Mouse (Mus musculus) lung, embryonic 14.5 days (tissue): Measurements from ENCODE around the gene Fam187b. TPM values are rescaled to one million over a fixed set of nuclear protein-coding genes. Genes with fewer than 3 reads are reported as not detected.
A peak's percentile ranks its signal among the peaks of the same experiment; 100 is the strongest.

Experiments
- ATAC-seq: fragments of 200-750 bp; cut with Nextera tagmentation; 2 replicates; pipeline ENCODE4 v1.8.0; 2017; ENCODE audit warnings: mild to moderate bottlenecking, moderate TSS enrichment, moderate library complexity; ENCODE audit not compliant: insufficient read depth
- DNase-seq: peaks from one replicate; pipeline ENCODE4 v3.0.0-alpha.2; 2015
- H3K27ac ChIP-seq: fragments of 300-500 bp; sonication (generic); 2 replicates; pipeline ENCODE4 v1.5.1; 2014; ENCODE audit warnings: low read depth, mild to moderate bottlenecking, moderate library complexity
- H3K27me3 ChIP-seq: fragments of 300-500 bp; sonication (generic); 2 replicates; pipeline ENCODE4 v1.6.1; 2014; ENCODE audit warnings: low read length, control low read depth; ENCODE audit not compliant: insufficient read depth
- H3K36me3 ChIP-seq: fragments of 300-500 bp; sonication (generic); 2 replicates; pipeline ENCODE4 v1.6.1; 2014; ENCODE audit warnings: control low read depth; ENCODE audit not compliant: insufficient read depth
- H3K4me1 ChIP-seq: fragments of 300-500 bp; sonication (generic); 2 replicates; pipeline ENCODE4 v1.6.1; 2014; ENCODE audit warnings: antibody characterized with exemption, control low read depth; ENCODE audit not compliant: insufficient read depth
- H3K4me2 ChIP-seq: fragments of 300-500 bp; sonication (generic); 2 replicates; pipeline ENCODE4 v1.6.1; 2014; ENCODE audit warnings: mild to moderate bottlenecking
- H3K4me3 ChIP-seq: fragments of 300-500 bp; sonication (generic); 2 replicates; pipeline ENCODE4 v1.5.1; 2014; ENCODE audit warnings: low read depth, low read length
- H3K9ac ChIP-seq: fragments of 300-500 bp; sonication (generic); 2 replicates; pipeline ENCODE4 v1.6.1; 2014
- H3K9me3 ChIP-seq: fragments of 300-500 bp; sonication (generic); 2 replicates; pipeline ENCODE4 v1.6.1; 2016; ENCODE audit warnings: low read depth, low read length, control low read depth
- CTCF ChIP-seq: IDR thresholded peaks from 2 replicates; pipeline ENCODE4 v1.5.1; 2016; ENCODE audit warnings: antibody characterized with exemption, low read depth
- WGBS: fragments of 180-500 bp; shearing (Covaris S2); extraction: QIAGEN DNeasy Blood & Tissue Kit; methylation state at CpG from one replicate; pipeline ENCODE4 v1.1.7; 2014; 5-methylcytosine and 5-hydroxymethylcytosine counted together
- polyA plus RNA-seq: library from polyadenylated mRNA; unstranded; fragments of >200 nt; fragmentation: Nextera tagmentation; extraction: Ambion mirVana; gene quantifications from 2 replicates; pipeline ENCODE4 v1.2.1, GENCODE M21; 2014

Gene Fam187b
- polyA plus RNA-seq, 1 experiment from 2014 or later: 4.9 TPM

- Histone ChIP-seq H3K27me3 (no peaks in the 10 kb centered on the region), H3K36me3 (peaks cover 25% of the 10 kb centered on the region; the same call in 1 of the 2 replicates), H3K27ac (no peak overlapping the region), H3K9me3 (no peaks in the 10 kb centered on the region), H3K4me1 (no peaks in the 10 kb centered on the region), H3K9ac (no peak overlapping the region), H3K4me2 (no peak overlapping the region), H3K4me3 (no peak overlapping the region)
- ATAC-seq (no peak), DNase-seq (no peak)
- TF ChIP-seq CTCF: no peak
- WGBS: 92% methylated on average over 5 of the region's 5 CpGs
Observed at GRCm38 (mm10) chr7:30962862-30963261, 10.7 kb upstream of the Fam187b start.

- no peak for ATAC-seq
- no peak overlapping the region for H3K4me3 ChIP-seq
- no peaks in the 10 kb centered on the region for H3K9me3 ChIP-seq
- WGBS: 81% methylated on average over 7 of the region's 7 CpGs
- TF ChIP-seq CTCF: no peak
- no peak overlapping the region for H3K9ac ChIP-seq
- no peak for DNase-seq
- no peaks in the 10 kb centered on the region for H3K27me3 ChIP-seq
- H3K4me2 ChIP-seq: no peak overlapping the region
- peaks cover 17% of the 10 kb centered on the region; the same call in 1 of the 2 replicates for H3K36me3 ChIP-seq
- no peak overlapping the region for H3K27ac ChIP-seq
- H3K4me1 ChIP-seq: no peaks in the 10 kb centered on the region
Observed at GRCm38 (mm10) chr7:30964366-30964765, 9.2 kb upstream of the Fam187b start.

DNA sequence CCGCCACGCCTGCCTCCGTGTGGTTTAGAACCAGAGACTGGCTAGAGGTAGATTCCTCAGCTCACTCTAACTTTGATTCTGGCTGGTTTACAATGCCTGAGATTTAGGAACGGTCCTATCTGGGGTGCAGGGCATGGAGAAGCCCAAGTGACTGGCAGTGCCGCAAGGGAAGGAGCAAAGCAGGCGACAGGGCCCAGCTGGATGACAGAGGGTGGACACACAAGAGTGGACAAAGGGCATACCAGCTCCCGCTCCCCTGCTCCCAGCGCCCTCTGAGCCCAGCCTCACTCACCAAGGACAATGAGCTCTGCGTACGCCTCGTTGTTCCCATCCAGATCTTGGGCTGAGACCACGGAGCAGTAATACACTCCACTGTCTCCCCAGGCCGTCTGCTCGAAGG, 7.9 kb upstream of the Fam187b start:
- H3K27ac ChIP-seq: no peak overlapping the region
- 87% methylated on average over 14 of the region's 14 CpGs for WGBS
- H3K27me3 ChIP-seq: no peaks in the 10 kb centered on the region
- H3K9ac ChIP-seq: no peak overlapping the region
- no peaks in the 10 kb centered on the region for H3K9me3 ChIP-seq
- H3K36me3 ChIP-seq: peaks cover 8% of the 10 kb centered on the region; the same call in 1 of the 2 replicates
- no peak overlapping the region for H3K4me2 ChIP-seq
- H3K4me3 ChIP-seq: no peak overlapping the region
- DNase-seq (no peak), ATAC-seq (no peak)
- H3K4me1 ChIP-seq: no peaks in the 10 kb centered on the region
- TF ChIP-seq CTCF: no peak

DNA sequence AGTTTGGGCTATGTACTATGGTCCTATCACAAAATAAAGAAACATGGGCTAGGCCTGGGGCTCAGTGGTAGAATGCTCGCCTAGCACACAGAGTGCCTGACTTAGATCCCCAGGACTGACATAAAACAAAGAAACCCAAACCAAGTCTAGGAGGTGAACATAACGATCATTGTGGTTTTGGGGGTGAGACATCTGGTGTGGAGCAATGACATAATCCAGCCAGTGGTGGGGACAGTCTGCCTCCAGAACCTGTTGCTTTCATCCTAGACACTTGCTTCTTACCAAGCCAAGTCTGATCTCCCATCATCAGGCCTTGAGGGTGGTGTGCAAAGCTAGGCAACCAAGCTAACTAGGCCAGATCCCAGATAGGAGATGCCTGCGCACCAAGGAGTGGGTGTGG, 6.9 kb upstream of the Fam187b start:
- Histone ChIP-seq H3K36me3 (peaks cover 8% of the 10 kb centered on the region; the same call in 1 of the 2 replicates), H3K27ac (no peak overlapping the region), H3K4me1 (no peaks in the 10 kb centered on the region), H3K27me3 (no peaks in the 10 kb centered on the region), H3K4me2 (no peak overlapping the region), H3K4me3 (no peak overlapping the region), H3K9ac (no peak overlapping the region), H3K9me3 (no peaks in the 10 kb centered on the region)
- DNase-seq (no peak), ATAC-seq (no peak)
- TF ChIP-seq CTCF: no peak
- 86% methylated on average over 3 of the region's 3 CpGs for WGBS

DNA sequence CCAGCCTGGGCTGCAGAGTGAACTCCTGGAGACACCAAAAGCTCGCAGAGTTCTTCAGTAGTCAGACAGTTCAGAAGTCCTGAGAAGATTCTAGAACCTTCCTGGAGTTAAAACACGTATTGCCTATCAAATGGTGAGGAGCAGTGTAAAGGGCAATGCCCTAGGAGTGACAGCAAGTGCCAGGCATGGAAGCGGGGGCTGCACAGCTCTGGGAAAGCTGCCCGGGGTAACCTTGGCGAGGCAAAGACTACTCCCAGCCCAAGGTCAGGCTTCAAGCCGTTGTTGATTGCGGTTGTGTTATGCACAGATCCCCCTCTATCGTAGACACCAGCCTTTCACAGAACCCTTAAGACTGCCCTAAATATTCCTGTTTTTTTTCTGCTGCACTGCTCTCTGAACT, 5.0 kb upstream of the Fam187b start:
- DNase-seq: no peak
- Histone ChIP-seq H3K4me2 (no peak overlapping the region), H3K4me1 (no peaks in the 10 kb centered on the region), H3K9me3 (no peaks in the 10 kb centered on the region), H3K27me3 (peaks cover 13% of the 10 kb centered on the region), H3K36me3 (peaks cover 8% of the 10 kb centered on the region; the same call in 1 of the 2 replicates), H3K9ac (no peak overlapping the region), H3K4me3 (no peak overlapping the region), H3K27ac (no peak overlapping the region)
- WGBS: 93% methylated on average over 8 of the region's 8 CpGs
- no peak for ATAC-seq
- TF ChIP-seq CTCF: no peak

DNA sequence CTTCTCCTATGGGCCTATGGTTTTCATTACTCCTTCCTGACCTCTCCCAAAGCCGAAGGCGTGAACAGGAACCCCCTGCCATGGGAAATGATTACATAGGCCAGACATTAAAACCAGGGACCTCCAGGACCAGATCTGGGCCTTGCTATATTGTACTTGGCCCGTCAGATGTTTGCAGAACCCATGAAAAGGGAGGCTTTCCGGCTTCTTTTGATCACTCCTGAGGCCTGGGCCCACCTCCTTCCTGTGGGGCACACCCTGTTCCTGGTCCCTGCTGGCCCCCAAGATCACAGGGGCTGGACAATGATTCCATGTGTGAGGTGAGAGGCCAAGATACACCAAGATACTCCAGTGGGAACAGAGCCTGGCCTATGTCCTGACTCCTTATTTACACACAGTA, 4.4 kb upstream of the Fam187b start:
- H3K27me3 ChIP-seq: peaks cover 13% of the 10 kb centered on the region
- TF ChIP-seq CTCF: no peak
- H3K4me1 ChIP-seq: no peaks in the 10 kb centered on the region
- no peak for DNase-seq
- no peaks in the 10 kb centered on the region for H3K9me3 ChIP-seq
- no peak for ATAC-seq
- no peak overlapping the region for H3K27ac ChIP-seq
- no peak overlapping the region for H3K4me3 ChIP-seq
- H3K4me2 ChIP-seq: no peak overlapping the region
- 76% methylated on average over 4 of the region's 4 CpGs for WGBS
- H3K36me3 ChIP-seq: peaks cover 8% of the 10 kb centered on the region; the same call in 1 of the 2 replicates
- no peak overlapping the region for H3K9ac ChIP-seq

DNA sequence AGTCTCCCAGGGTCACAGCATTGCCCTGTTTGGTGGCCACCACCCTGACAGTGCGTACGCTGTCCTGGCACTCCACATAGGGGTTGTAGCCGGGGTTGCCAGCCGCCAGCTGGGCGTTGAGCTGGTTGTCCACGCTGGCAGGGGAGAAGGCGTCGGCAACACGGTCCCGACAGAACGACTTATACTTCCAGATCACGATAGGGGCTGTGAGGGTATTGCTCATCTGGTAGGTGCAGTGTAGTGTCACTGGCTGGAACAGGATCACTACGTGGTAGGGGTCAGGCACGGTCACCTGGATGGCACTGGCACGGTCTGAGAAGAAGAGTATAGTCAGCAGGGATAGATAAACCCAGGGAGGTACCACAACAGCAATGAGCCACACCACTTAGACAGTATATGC, 1.7 kb upstream of the Fam187b start:
- peaks cover 13% of the 10 kb centered on the region for H3K27me3 ChIP-seq
- no peak overlapping the region for H3K27ac ChIP-seq
- H3K9me3 ChIP-seq: no peaks in the 10 kb centered on the region
- peaks cover 8% of the 10 kb centered on the region; the same call in 1 of the 2 replicates for H3K36me3 ChIP-seq
- no peaks in the 10 kb centered on the region for H3K4me1 ChIP-seq
- WGBS: 80% methylated on average over 15 of the region's 15 CpGs
- ATAC-seq (no peak), DNase-seq (no peak)
- H3K9ac ChIP-seq: peak overlapping the region; percentile 68
- peak overlapping the region; percentile 55 for H3K4me2 ChIP-seq
- peak overlapping the region; percentile 49 for H3K4me3 ChIP-seq
- no peak for TF ChIP-seq CTCF
